Mouse (Mus musculus): ENCODE data around the gene Phf24.

DNA sequence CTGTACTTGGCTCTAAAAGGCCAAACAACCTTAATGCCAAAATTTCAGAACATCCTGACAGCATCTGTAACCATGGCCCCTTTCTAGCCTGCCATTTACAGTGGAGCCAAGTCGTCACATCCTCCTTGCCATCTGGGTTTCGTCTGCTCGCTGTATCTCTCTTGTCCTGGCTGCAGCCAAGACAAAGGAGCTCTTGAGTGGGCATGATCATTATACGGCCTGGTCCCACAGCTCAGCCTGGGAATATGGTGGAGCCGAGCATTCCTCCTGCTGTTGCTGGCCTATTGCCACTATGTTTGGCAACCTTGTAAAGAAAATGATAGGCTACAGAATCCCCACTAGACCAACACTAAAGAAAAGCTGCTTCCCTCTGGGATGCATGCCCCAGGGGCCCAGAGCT, 26.9 kb downstream of the Phf24 start:
- TF ChIP-seq POLR2A (IDR thresholded peaks at IDR 0.05; ENCODE audit: borderline replicate concordance, extremely low read depth, low read depth, low read length): no peak
- TF ChIP-seq CTCF (IDR thresholded peaks at IDR 0.05; ENCODE audit: insufficient read depth, low read length): no peak

Measured in lung, adult 2 months (tissue).